Mouse (Mus musculus) thymus, postnatal 4 days (tissue): Measurements from ENCODE around the gene Asna1.

Experiments
- DNase-seq: peaks from one replicate; pipeline ENCODE4 v3.0.0; 2021

The Asna1 gene

GRCm38 (mm10) chr8:84973803-84974542 is 51.1 kb downstream of the Asna1 start:
- peak; percentile 42 for DNase-seq

- DNase-seq: no peak
These were observed 52.0 kb downstream of the Asna1 start for GRCm38 (mm10) chr8:84973079-84973478.

- DNase-seq: no peak
These were observed 54.2 kb downstream of the Asna1 start for GRCm38 (mm10) chr8:84970913-84971312.

- peak; percentile 32 for DNase-seq
These were observed 54.8 kb downstream of the Asna1 start for GRCm38 (mm10) chr8:84970135-84970790.

GRCm38 (mm10) chr8:84969241-84970134 is 55.6 kb downstream of the Asna1 start, which contains the start of the genes Gm49661, Prdx2 and Rnaseh2a:
Gene Gm49661 (minus strand): TSS chr8:84969433.
Gene Prdx2 (plus strand): TSS chr8:84969587.
Gene Rnaseh2a (minus strand): TSS chr8:84969767.
- peak; percentile 81 for DNase-seq

GRCm38 (mm10) chr8:84968650-84969049 is 56.4 kb downstream of the Asna1 start:
- DNase-seq: no peak
